Mouse (Mus musculus): ENCODE data around the gene Topaz1. TPM values are rescaled to one million over a fixed set of nuclear protein-coding genes. Genes with fewer than 3 reads are reported as not detected.

Topaz1 gene
- polyA plus RNA-seq, 1 experiment from 2014 or later, result not detected

Other genes starting within 250 kb of the Topaz1 start
- gene Tcaim, start 58.2 kb downstream of the Topaz1 start, polyA plus RNA-seq (2014; fragmentation: Nextera tagmentation; extraction: Ambion mirVana), result 6.2 and 6.9 TPM in 2 replicates
- 0.36 TPM in 1 of 2 replicates, not detected in the other for gene Gm35549, start 96.7 kb downstream of the Topaz1 start, polyA plus RNA-seq (2014; fragmentation: Nextera tagmentation; extraction: Ambion mirVana)
- gene Zfp445, start 118.7 kb downstream of the Topaz1 start, polyA plus RNA-seq (2014; fragmentation: Nextera tagmentation; extraction: Ambion mirVana), result 34.8 and 36.7 TPM in 2 replicates
- 1.1 and 1.5 TPM in 2 replicates for gene Zkscan7, start 138.3 kb downstream of the Topaz1 start, polyA plus RNA-seq (2014; fragmentation: Nextera tagmentation; extraction: Ambion mirVana)
- gene Zfp105, start 175.7 kb downstream of the Topaz1 start, polyA plus RNA-seq (2014; fragmentation: Nextera tagmentation; extraction: Ambion mirVana), result 10.8 and 11.5 TPM in 2 replicates
- gene 1110059G10Rik, start 203.7 kb downstream of the Topaz1 start, polyA plus RNA-seq (2014; fragmentation: Nextera tagmentation; extraction: Ambion mirVana), result 28.0 and 30.0 TPM in 2 replicates
- 22.2 and 26.2 TPM in 2 replicates for gene Kif15, start 203.7 kb downstream of the Topaz1 start, polyA plus RNA-seq (2014; fragmentation: Nextera tagmentation; extraction: Ambion mirVana)

Data from heart, embryonic 14.5 days (tissue).